Mouse (Mus musculus): ENCODE results near the gene Srebf2. TPM values are rescaled to one million over a fixed set of nuclear protein-coding genes. Genes with fewer than 3 reads are reported as not detected.
"Not testable (repeated sequence)": the region's sequence is repeated elsewhere in the genome, so short reads cannot be mapped to it uniquely, and the experiment has no call there.

Gene Srebf2
- total RNA-seq (2021), result 100 to 1,000 TPM; 233 to 234 TPM

DNA sequence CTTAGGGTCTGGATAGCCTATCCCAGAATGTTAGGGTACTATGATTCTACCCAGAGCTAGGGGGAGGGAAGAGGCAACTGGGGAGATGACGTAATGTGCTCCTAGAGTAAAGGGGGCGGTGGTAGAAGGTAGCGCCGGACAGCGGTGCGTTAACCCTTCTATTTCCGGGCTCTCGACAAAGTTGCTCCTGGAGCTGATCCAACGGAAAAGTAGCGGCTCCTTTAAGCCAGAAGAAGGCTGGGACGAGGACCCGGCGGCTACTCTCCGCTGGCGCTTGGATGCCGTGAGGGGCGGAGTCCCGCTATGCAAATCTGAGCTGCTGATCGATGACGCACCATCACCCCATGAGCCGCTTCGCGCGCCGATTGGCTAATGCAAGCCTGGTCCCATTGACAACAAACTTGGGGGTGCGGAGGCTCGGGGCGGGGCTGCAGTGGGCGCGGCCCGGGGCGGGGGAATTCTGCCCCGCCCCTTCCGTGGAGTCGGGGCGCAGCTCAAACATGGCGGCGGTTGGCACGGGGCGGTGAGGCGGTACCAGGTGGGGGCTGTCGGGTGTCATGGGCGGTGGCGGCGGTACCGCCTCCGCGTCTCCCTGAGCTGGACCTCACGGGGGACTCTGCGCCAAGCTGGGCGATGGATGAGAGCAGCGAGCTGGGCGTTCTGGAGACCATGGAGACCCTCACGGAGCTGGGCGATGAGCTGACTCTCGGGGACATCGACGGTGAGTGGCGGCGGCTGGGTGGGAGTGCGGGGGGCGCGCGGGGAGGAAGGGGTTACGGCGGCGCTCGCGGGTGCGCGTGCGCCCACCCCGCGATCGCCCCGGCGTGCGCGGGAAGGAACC lies at the start of gene Srebf2:
TSS of gene Srebf2 (plus strand) at position 412 of the 841 bp plus-strand sequence.
- intact Hi-C loops (cut with DNase I), result no loop called here
- DNase-seq, result peak; percentile 99

DNA sequence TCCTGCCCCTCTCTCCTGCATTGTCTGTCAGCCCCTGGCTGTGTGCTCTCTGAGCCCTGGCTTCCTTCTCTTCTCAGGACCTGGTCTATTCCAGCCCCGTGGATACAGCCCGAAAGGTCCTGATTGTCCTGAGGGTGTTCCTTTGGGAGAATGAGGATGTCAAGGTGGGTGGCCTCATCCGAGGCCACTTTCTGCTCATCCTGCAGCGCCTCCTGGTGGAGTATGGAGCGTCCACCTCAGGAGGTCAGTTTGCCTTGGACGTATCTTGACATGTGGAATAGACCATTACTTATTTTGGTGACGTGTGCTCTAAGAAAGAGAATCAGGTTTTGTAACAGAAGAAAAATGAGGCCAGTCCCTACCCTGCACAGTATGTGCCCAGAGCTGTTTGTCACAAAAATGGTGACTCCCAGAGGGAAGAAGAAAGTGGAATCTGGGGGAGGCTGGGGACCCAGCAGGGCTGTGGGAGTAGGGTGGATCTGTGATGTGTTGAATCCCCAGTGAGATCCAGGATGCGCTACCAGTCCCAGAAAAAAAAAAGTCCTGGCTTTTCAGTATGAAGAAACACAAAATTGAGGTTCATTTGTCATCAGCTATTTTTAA lies 39.9 kb upstream of the Srebf2 start:
- intact Hi-C loops (cut with DNase I), result no loop called here
- peak; percentile 72 for DNase-seq

DNA sequence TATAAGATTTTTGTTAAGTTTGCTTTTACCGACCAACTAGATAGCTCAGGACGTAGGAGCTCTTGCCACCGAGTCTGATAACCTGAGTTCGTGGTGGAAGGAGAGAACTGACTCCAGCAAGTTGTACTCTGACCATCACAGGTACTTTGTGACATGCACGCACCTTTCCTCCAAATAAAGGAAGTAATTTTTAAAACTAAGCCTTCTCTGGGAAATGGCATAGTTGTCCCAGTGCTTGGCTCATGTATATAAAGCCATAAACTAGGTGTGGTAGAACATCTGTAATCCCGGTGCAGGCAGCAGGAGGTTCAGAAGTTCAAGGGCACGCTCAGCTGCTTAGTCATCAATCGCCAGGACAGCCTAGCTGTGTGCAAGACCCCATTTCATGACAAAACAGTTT lies 26.4 kb upstream of the Srebf2 start:
- no peak for DNase-seq
- intact Hi-C loops (cut with DNase I), result loop anchor here (10.0 kb wide), 1 partner anchor 56 kb away; the partner anchor contains the start of gene Mei1

DNA sequence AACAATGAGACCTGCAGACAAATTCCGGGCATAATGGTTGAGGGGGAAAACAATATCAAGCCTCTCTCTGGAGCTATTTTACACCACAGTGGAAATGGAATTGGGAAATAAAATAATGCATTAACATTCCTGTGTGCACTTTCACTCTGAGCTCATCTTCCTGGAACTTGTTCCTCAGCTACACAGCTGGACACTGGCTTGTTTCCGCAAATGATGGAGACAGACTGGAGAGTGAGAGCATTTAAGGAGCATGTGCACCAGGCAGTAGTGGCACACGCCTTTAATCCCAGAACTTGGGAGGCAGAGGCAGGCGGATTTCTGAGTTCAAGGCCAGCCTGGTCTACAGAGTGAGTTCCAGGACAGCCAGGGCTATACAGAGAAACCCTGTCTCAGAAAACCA lies 20.3 kb upstream of the Srebf2 start:
- DNase-seq, result not testable (repeated sequence)
- intact Hi-C loops (cut with DNase I), result loop anchor here (10.0 kb wide), 1 partner anchor 62 kb away; the partner anchor contains the start of gene Mei1

DNA sequence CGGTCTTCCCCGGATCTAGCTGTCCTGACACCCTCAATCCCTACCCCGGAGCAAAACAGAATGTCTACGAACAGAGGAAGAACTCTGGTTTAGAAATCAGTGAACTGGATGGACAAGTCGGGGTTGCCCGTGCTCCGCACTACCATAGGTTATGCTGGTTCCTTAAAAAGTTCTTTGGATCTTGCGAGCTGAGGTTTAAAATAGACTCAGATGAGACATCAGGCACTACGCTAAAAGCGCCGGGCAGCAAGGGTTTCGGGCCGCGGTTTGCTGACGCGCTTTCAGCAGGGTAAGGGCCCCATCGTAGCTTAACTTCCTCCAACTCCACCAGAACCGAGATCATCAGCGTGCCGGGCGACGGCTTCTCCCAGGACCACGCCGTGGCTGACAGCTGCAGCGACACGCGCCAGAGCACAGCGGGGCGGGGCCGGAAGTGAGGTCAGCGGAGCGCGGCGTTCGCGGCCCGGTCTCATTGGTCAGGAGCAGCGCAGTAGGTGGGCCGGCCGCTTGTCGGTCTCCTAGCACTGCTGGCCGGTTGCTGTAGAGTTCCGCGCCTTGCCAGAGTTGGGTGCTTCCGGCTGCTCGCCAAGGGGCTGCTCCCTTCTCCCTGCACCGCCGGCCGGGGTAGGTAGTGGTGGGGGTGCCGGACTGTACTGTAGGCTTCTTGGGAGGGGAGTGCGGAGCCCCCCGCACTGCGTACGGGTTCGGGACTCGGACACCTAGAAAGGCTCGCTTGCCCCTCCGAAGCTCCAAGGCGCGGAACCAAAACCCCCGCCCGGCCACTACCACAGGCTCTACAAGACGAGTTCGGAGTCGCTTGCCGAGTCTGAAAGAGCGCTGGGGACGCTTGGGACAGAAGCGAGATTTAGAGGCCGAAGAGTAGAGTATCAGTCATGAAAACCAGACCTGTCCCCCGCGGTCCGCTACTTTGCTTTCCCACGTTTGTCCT lies 19.3 kb upstream of the Srebf2 start, which contains the start of gene Ccdc134:
TSS of gene Ccdc134 (plus strand) at position 497 of the 949 bp plus-strand sequence.
- peak; percentile 98 for DNase-seq
- intact Hi-C loops (cut with DNase I), result loop anchor here (10.0 kb wide), 1 partner anchor 63 kb away; the partner anchor contains the start of gene Mei1

DNA sequence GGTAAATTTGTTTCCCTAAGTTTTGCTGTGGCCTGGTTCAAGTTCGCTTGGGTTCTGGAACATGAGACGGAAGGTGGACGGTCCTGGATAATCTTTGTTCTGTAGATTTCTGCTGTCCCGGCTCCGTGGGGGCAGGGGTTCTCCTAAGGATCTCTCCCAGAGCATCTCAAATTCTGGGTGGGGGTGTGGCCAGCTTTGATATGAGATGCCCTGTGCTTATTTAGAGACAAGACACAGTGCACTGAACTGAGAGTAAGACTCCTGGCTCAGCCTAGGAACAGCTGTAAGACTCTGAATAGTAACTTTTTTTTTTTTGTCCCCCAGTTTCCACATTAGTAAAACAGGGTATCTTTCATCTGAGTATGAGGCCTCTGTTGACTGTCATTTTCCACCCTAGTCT lies 18.6 kb upstream of the Srebf2 start:
- intact Hi-C loops (cut with DNase I), result loop anchor here (10.0 kb wide), 1 partner anchor 64 kb away; the partner anchor contains the start of gene Mei1

DNA sequence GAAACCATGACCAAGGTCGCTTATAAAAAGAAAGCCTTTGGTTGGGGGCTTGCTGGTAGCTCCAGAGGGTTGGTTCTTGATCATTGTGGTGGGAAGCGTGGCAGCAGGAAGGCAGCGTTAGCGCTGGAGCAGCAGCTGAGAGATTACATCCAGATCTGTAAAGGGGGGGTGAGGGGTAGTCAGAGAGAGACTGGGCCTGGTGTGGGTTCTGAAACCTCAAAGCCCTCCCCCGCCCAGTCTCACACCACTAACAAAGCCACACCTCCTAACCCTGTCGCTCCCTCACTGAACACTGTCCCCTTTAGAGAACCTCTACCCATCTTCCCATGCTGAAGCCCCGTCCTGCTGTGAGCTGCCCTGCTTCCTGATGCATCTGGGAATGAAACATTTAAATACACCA lies 16.4 kb upstream of the Srebf2 start:
- DNase-seq, result no peak
- intact Hi-C loops (cut with DNase I), result no loop called here

More for the DNA sequence above, 18.6 kb upstream of the Srebf2 start:
- DNase-seq, result no peak

DNA sequence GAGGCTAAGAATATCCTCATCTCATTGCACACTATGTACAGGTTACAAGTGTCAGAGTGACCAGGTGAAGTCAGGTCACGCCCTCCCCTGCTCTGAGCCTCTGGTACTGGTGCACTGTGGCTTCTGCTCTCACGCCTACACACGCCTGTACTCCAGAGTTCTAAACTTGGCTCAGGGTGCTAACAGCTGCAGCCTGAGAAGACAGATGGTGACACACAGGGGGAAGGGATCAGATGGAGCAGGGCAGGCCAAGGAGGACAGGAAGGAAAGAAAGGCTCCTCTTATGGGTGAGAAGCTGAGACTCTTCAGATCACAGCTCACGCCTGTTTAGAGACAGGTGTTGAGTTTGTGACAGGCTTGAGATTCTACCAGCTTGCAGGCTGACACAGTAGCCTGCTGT lies 11.6 kb upstream of the Srebf2 start:
- intact Hi-C loops (cut with DNase I), result no loop called here
- DNase-seq, result no peak

DNA sequence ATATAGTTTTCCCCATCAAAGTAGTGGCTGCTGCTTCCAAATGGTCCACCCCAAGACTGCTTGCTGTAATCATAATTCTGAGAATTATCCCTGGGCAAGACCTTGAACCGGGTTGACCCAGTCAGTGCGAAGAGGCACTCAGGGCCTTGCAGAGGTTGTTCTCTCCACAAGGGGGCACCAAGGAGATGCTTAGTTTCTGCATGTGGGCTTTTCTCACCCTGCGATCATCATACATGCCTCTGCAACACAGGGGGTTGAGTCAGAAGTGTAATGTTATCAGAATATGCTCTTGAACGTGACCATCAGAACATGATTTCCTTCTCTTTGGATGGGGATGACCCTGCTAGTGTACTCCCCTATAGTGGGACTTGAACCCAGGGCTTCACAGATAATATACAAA lies 8.4 kb upstream of the Srebf2 start:
- intact Hi-C loops (cut with DNase I), result no loop called here

DNA sequence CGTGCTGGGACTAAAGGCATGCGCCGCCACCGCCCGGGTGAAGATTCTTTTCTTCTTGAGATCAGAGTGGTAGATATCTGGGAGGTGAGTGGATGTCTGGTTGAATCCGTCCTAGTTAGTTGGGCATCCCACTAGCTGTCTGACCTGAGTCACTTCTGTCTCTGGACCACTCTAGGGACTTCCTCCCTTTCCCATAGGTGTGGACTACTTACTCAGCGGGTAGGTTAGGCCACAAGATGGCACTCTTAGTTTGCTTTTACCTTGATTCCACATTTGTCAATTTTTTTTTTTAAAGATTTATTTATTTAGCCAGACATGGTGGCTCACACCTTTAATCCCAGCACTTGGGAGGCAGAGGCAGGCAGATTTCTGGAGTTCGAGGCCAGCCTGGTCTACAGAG lies 7.8 kb upstream of the Srebf2 start:
- no peak for DNase-seq
- intact Hi-C loops (cut with DNase I), result no loop called here

More for the DNA sequence above, 8.4 kb upstream of the Srebf2 start:
- peak; percentile 57 for DNase-seq

DNA sequence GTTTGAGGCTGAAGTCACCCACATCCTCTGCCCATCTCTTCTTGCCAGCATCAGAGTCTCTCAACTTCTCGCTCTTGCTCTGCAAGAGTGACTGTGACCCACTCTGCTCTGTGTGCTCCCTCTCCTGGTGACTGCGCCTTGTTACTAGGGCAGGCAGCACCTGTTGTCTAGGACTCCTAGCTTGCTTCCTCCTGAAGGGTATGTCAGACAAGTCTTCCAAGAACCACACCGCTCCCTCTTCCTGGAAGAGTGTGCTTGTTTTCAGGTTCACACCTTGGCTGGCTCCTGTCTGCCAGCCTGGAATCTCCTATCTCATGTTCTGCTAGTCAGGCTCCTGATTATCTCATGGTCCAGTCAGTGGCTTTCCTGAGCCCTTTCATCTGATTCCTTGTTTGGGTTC lies 6.6 kb upstream of the Srebf2 start:
- intact Hi-C loops (cut with DNase I), result no loop called here
- DNase-seq, result no peak

DNA sequence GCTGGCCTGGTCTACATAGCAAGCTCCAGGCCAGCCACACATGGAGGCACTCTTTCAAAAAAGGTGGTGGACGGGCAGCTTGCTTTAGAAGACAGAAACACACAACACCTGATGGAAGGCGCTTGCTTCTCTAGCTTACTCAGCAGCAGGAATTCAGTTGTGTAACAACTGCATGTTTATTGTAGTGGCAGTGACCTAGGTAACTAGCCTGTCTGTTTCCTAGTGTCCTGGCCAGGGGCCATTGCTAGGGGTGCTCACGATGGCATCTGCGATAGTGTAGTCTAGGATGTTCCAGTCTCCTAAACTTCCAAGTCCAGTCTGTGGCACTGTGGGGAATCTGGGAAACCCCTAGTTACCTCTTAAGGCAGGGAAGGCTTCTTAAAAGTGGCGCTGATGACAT lies 2.8 kb upstream of the Srebf2 start:
- intact Hi-C loops (cut with DNase I), result no loop called here

DNA sequence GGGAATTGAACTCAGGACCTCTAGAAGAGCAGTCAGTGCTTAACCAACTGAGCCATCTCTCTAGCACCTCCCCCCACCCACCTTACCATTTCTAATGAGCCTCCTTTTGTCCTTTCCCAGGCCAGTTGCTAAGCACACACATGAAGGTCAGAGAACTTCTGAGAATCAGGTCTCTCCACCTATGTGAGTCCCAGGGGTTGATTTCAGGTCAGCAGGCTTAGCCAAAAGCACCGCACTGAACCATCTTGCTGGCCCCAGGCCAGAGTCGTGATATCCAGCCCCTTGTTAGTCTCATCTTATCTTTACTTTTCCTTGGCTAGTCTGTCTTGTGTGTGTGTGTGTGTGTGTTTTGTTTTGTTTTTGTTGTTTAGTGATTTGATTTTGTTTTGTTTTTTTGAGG lies 1.6 kb upstream of the Srebf2 start:
- no peak for DNase-seq
- intact Hi-C loops (cut with DNase I), result no loop called here

More for the DNA sequence above, 2.8 kb upstream of the Srebf2 start:
- DNase-seq, result no peak

DNA sequence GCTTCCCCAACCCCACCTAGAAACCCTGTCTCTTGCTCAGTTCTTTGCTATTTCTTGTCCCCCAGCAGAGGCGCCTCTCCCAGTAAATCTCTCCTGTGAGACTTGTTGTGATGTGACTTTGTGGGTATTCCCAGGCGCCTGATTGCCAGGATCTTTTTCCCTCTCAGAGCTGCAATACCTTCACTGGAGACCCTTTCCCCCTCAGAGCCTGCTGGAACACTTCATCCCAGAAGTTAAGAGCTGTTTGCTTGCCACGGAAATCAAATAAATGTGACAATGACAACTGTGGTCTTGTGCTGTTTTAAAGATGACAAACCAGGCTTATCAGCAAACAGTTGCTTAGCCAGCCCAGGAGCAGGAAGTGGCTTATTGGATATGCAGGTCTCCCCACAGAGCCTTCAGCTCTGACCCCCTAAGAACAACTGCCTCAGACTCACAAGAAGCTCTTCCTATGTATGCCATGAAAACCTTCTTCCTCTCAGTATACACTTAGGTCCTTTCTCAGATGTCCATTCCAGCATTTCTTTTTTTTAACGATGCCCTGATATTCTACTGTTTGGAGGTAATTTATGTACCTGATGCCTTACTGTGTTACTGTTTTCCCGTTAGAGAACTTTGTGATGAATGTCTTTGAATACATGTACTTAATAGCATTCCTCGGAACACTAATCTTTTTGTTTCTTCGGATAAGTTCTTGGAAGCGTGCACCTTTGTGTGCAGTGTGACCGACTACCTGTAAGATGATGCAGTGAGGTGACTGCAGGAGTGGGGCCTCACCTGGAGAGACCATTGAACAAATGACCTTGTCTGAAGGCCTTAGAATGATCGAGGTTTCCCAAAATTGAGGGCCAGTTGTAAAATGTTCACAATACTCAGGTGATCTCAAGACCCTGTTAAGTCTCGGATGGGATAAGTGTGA lies 871 bp upstream of the Srebf2 start:
- intact Hi-C loops (cut with DNase I), result no loop called here
- DNase-seq, result no peak

DNA sequence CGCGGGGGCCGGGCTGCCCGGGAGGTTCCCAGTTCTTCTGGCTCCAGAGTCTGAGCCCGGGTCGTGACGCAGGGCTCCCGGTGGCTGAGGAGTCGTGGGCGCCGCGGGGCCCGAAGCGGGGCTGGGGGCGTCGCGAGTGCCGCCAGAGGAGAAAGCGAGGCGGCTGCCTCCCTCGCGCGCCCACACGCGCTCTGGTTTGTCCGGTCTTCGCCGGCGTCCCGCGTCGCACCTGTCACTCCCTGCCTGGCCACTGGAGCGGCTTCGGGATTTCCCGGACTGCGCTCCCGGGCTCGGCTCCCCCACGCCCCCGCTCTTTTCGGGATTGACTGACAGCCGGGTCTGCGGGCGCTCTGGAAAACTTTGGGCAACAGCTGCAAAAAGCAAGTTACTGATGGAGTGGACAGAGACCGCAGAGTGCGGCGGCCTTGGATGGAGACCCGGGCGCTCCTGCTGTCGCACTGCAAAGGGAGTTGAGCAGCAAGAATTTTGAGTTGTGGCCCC lies 680 bp downstream of the Srebf2 start:
- peak; percentile 68 for DNase-seq
- intact Hi-C loops (cut with DNase I), result no loop called here

DNA sequence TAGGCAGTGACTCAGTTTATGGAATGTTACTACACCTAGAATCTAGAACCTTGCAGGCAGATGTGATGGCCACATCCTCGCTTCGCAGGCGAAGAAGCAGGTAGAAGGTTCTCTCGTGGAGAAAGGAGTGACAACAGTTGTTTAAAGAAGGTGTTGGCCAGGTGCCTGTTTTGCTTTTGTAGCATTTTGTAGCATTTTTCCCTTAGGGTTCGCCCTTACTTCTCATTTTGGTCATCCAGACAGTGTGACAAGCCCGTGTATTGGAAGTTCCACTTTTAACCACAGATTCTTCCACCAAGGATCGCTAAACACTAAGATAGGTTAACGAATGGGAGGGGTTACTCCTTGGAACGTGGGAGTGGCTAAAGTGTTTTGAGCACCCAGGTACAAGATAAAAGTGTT lies 1.5 kb downstream of the Srebf2 start:
- DNase-seq, result no peak
- intact Hi-C loops (cut with DNase I), result no loop called here

DNA sequence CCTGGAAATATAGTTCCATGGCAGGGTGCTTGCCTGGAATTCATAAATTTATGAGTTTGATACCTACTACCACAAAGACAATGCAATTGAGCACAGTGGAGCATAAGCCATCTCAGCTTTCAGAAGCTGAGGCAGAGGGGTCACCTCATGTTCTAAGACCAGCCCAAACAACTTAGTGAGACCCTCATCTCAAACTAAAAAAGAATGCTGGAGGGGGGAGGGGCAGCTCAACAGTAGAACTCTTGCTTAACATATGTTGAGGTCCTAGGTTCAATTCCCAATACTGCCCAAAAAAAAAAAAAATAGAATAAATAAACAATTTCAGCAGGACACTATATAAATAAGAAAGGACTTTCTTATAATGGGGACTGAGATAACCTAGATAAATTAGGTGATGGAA lies 3.1 kb downstream of the Srebf2 start:
- no peak for DNase-seq
- intact Hi-C loops (cut with DNase I), result no loop called here

DNA sequence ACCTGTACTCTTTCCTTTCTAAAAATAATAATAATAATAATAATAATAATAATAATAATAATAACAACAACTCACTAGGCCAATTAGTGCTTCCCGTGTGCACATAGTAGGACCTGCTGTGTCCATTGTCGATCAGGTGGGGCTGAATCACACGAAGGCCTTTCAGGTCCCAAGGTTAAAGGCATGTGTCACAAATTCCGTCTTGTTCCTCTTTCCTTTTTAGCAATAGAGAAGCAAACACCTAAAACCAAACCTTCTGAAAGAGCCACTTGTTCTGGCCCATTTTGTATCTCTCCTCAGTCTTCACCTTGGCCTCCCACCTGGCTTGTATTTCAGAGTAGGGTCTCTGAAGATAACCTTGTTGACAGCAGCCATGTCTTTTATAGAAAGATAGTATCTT lies 4.2 kb downstream of the Srebf2 start:
- intact Hi-C loops (cut with DNase I), result no loop called here

DNA sequence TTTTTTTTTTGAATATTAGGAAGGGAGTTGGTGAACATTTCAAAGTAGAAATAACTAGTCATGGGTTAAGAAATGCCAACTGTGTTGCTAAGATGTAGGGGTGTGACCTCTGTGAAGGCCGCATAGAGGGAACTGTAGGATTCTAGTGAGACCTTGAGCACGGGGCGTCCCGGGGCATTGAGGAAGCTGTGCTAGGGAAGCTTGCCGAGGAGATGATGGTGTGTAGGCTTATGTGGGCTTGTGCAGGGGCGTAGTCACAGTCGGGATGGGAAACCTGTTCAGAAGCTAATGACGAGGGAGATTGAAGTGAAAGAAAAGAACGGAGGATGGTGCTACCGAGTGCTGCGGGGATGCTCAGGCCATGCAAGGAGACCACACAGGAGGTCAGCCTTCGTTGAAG lies 5.0 kb downstream of the Srebf2 start:
- intact Hi-C loops (cut with DNase I), result no loop called here
- DNase-seq, result no peak

More for the DNA sequence above, 4.2 kb downstream of the Srebf2 start:
- DNase-seq, result no peak

Data from left cerebral cortex, postnatal 4 days (tissue).